Mouse (Mus musculus) kidney, adult 2 months (tissue): ENCODE measurements around the gene Degs1.

Experiments used
- CTCF ChIP-seq: fragments of 200-500 bp; conservative IDR thresholded peaks from 2 replicates; pipeline ENCODE4 v1.5.1; 2011; ENCODE audit warnings: low read depth, mild to moderate bottlenecking, control low read depth, low read length, moderate library complexity, mixed read lengths; ENCODE audit not compliant: insufficient read depth, insufficient read length
- POLR2A ChIP-seq: fragments of 200-500 bp; IDR thresholded peaks from one replicate; pipeline ENCODE4 v1.6.1; 2011; ENCODE audit warnings: low read depth, low read length, control low read depth

GRCm38 (mm10) chr1:182229381-182229780 is 53.2 kb downstream of the Degs1 start:
- no peak for TF ChIP-seq CTCF
- no peak for TF ChIP-seq POLR2A
